Mouse (Mus musculus): ENCODE data around the gene Klf7.

Gene Klf7

GRCm38 (mm10) chr1:64032502-64033231 lies 89.4 kb downstream of the Klf7 start:
- no peak for DNase-seq (ENCODE audit: low read depth, low spot score)

- no peak for DNase-seq (ENCODE audit: low read depth, low spot score)
Measured at GRCm38 (mm10) chr1:64021986-64022385, 100.1 kb downstream of the Klf7 start.

- no peak for DNase-seq (ENCODE audit: low read depth, low spot score)
Measured at GRCm38 (mm10) chr1:64020672-64021635, 101.1 kb downstream of the Klf7 start.

- no peak for DNase-seq (ENCODE audit: low read depth, low spot score)
Measured at GRCm38 (mm10) chr1:64019127-64019635, 102.9 kb downstream of the Klf7 start.

GRCm38 (mm10) chr1:64018466-64019077 lies 103.5 kb downstream of the Klf7 start:
- DNase-seq (ENCODE audit: low read depth, low spot score), result no peak

GRCm38 (mm10) chr1:64014091-64014490 lies 108.0 kb downstream of the Klf7 start:
- no peak for DNase-seq (ENCODE audit: low read depth, low spot score)

- DNase-seq (ENCODE audit: low read depth, low spot score), result no peak
Measured at GRCm38 (mm10) chr1:64008994-64009393, 113.1 kb downstream of the Klf7 start.

GRCm38 (mm10) chr1:64008031-64008430 lies 114.1 kb downstream of the Klf7 start:
- DNase-seq (ENCODE audit: low read depth, low spot score), result no peak

GRCm38 (mm10) chr1:64005194-64005593 lies 116.9 kb downstream of the Klf7 start:
- DNase-seq (ENCODE audit: low read depth, low spot score), result no peak

GRCm38 (mm10) chr1:64003525-64004291 lies 118.4 kb downstream of the Klf7 start:
- no peak for DNase-seq (ENCODE audit: low read depth, low spot score)

GRCm38 (mm10) chr1:64002036-64002435 lies 120.0 kb downstream of the Klf7 start:
- no peak for DNase-seq (ENCODE audit: low read depth, low spot score)

GRCm38 (mm10) chr1:64000597-64000996 lies 121.5 kb downstream of the Klf7 start:
- DNase-seq (ENCODE audit: low read depth, low spot score), result no peak

- DNase-seq (ENCODE audit: low read depth, low spot score), result no peak
Measured at GRCm38 (mm10) chr1:63999481-63999880, 122.6 kb downstream of the Klf7 start.

- DNase-seq (ENCODE audit: low read depth, low spot score), result no peak
Measured at GRCm38 (mm10) chr1:63998901-63999300, 123.2 kb downstream of the Klf7 start.

GRCm38 (mm10) chr1:63998139-63998538 lies 123.9 kb downstream of the Klf7 start:
- DNase-seq (ENCODE audit: low read depth, low spot score), result no peak

- DNase-seq (ENCODE audit: low read depth, low spot score), result no peak
Measured at GRCm38 (mm10) chr1:63995828-63996227, 126.3 kb downstream of the Klf7 start.

GRCm38 (mm10) chr1:63995137-63995492 lies 127.0 kb downstream of the Klf7 start:
- DNase-seq (ENCODE audit: low read depth, low spot score), result no peak

GRCm38 (mm10) chr1:63994248-63995136 lies 127.6 kb downstream of the Klf7 start:
- DNase-seq (ENCODE audit: low read depth, low spot score), result no peak

GRCm38 (mm10) chr1:63992506-63992905 lies 129.6 kb downstream of the Klf7 start:
- DNase-seq (ENCODE audit: low read depth, low spot score), result no peak

- no peak for DNase-seq (ENCODE audit: low read depth, low spot score)
Measured at GRCm38 (mm10) chr1:63990416-63990815, 131.7 kb downstream of the Klf7 start.
